Mouse (Mus musculus): ENCODE results near the gene Them7. TPM values are rescaled to one million over a fixed set of nuclear protein-coding genes. Genes with fewer than 3 reads are reported as not detected.

The Them7 gene
- polyA plus RNA-seq, 1 experiment from 2014 or later: 1.8 TPM

DNA sequence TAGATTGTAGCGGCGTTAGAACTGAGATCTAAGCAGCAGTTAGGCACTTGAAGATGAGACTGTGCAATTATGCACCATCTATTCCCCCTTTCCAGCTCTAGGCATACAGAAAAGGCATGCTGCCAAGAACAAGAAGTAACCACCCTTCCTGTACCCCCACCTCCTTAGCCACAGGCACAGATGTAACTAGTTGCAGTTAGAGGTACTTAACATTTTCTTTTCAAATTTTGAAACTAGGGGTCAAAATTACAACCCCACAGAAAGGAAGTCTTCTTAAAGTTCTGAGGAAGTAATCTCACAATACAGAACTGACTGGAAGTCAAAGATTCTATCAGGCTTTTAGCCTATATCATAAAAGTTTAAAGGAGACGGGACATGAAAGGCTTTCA lies 861 bp downstream of the Them7 start:
- Histone ChIP-seq H3K27me3 (ENCODE audit: control insufficient read depth, insufficient read depth, low read length) (no peaks in the 10 kb centered on the region), H3K4me1 (ENCODE audit: control insufficient read depth, insufficient read depth, low read length) (peaks cover 10% of the 10 kb centered on the region), H3K27ac (replicated peaks; ENCODE audit: low read depth, low read length) (no peak overlapping the region), H3K9ac (ENCODE audit: low read length) (no peak overlapping the region), H3K4me3 (ENCODE audit: low read depth, low read length) (no peak overlapping the region), H3K9me3 (ENCODE audit: control insufficient read depth, low read length) (no peaks in the 10 kb centered on the region), H3K36me3 (ENCODE audit: control insufficient read depth, insufficient read depth, low read length) (no peaks in the 10 kb centered on the region), H3K4me2 (ENCODE audit: low read depth, severe bottlenecking) (peak overlapping the region; percentile 70; the same call in 1 of the 2 replicates)
- ATAC-seq (ENCODE audit: insufficient number of reproducible peaks, low FRiP score, low TSS enrichment, low read depth) (no peak), DNase-seq (ENCODE audit: low spot score) (no peak)
- 35% methylated on average over 3 of the region's 3 CpGs for WGBS

DNA sequence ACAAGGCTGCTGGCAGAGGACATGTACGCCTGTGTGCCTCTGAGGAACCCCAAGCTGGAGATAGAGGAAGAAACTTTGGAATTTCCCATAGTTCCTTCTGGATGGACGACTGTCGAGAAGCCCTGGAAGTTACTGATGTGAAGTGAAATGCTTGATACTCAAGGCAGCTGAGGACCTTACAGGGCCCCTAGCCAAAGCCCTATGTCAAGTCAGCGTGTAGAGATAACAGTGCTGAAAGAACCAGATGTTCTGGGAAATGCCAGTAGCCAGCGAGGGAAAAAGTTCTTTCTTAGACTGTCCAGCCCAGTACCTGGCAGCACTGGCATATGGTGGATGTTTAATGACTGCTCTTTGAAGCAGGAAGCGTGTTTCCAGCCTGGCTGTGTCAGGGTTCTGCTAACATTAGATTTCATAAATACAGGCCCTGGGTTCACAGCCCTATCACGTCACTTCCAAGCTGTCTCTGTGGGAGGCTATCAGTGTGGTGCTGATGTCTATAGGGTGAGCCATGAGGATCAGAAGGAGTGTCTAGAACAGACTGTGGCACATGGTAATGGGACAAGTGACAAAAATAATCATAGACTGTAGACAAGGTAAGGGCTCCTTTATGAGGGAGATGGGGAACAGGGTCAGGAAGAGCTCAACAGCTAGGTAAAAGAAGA lies 2.3 kb downstream of the Them7 start:
- Histone ChIP-seq H3K27ac (replicated peaks; ENCODE audit: low read depth, low read length) (no peak overlapping the region), H3K36me3 (ENCODE audit: control insufficient read depth, insufficient read depth, low read length) (no peaks in the 10 kb centered on the region), H3K4me3 (ENCODE audit: low read depth, low read length) (no peak overlapping the region), H3K27me3 (ENCODE audit: control insufficient read depth, insufficient read depth, low read length) (no peaks in the 10 kb centered on the region), H3K9ac (ENCODE audit: low read length) (no peak overlapping the region), H3K9me3 (ENCODE audit: control insufficient read depth, low read length) (no peaks in the 10 kb centered on the region), H3K4me1 (ENCODE audit: control insufficient read depth, insufficient read depth, low read length) (peaks cover 10% of the 10 kb centered on the region), H3K4me2 (ENCODE audit: low read depth, severe bottlenecking) (no peak overlapping the region)
- no peak for ATAC-seq (ENCODE audit: insufficient number of reproducible peaks, low FRiP score, low TSS enrichment, low read depth)
- no peak for DNase-seq (ENCODE audit: low spot score)
- WGBS: 31% methylated on average over 7 of the region's 7 CpGs

DNA sequence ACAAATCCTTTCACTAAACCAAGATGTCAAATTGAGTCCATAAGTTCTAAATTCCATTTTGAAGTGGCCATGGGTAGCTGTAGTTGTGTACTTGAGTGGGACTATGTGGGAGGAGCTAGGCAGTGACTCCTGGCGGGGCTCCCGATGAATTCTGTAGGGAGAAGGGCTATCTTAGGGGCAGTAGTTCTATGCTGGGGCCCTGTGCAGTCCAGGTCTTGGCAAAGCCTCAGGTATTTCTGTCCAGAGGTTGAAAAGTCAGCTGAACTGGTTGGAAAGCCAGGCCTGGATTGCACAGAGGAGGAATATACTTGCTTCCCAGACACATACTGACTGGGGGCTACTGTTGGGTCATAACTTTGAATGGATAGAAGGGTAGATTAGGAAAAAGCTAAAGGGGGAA lies 4.3 kb downstream of the Them7 start:
- Histone ChIP-seq H3K9me3 (ENCODE audit: control insufficient read depth, low read length) (no peaks in the 10 kb centered on the region), H3K27me3 (ENCODE audit: control insufficient read depth, insufficient read depth, low read length) (no peaks in the 10 kb centered on the region), H3K9ac (ENCODE audit: low read length) (no peak overlapping the region), H3K4me3 (ENCODE audit: low read depth, low read length) (no peak overlapping the region), H3K36me3 (ENCODE audit: control insufficient read depth, insufficient read depth, low read length) (no peaks in the 10 kb centered on the region), H3K4me2 (ENCODE audit: low read depth, severe bottlenecking) (no peak overlapping the region), H3K27ac (replicated peaks; ENCODE audit: low read depth, low read length) (no peak overlapping the region), H3K4me1 (ENCODE audit: control insufficient read depth, insufficient read depth, low read length) (peaks cover 18% of the 10 kb centered on the region)
- no peak for DNase-seq (ENCODE audit: low spot score)
- no peak for ATAC-seq (ENCODE audit: insufficient number of reproducible peaks, low FRiP score, low TSS enrichment, low read depth)
- 75% methylated on average over 2 of the region's 2 CpGs for WGBS

DNA sequence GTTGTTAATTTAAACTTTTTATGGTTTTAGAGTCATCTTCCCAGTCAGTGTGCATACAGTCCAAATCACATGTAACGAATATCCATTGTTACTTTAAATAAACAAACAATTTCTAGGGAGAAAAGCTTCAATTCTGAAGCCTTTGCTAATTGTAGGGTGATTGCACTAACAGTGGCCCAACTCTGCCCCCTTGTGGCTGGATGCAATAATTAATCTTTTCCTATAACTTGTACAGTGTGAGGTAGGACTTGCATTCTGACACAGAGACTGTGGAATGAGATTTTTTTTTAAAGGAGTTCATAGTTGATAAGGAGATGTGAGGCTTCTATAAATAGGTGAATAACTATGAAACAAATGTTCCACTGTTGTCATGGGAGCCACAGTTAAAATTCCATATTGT lies 6.2 kb downstream of the Them7 start:
- 4% methylated on average over 1 of the region's 1 CpGs for WGBS
- ATAC-seq (ENCODE audit: insufficient number of reproducible peaks, low FRiP score, low TSS enrichment, low read depth) (no peak), DNase-seq (ENCODE audit: low spot score) (peak; percentile 85)
- no peak overlapping the region for H3K4me2 ChIP-seq (ENCODE audit: low read depth, severe bottlenecking)
- H3K4me3 ChIP-seq (ENCODE audit: low read depth, low read length): no peak overlapping the region
- H3K9me3 ChIP-seq (ENCODE audit: control insufficient read depth, low read length): no peaks in the 10 kb centered on the region
- H3K36me3 ChIP-seq (ENCODE audit: control insufficient read depth, insufficient read depth, low read length): no peaks in the 10 kb centered on the region
- H3K9ac ChIP-seq (ENCODE audit: low read length): no peak overlapping the region
- peaks cover 17% of the 10 kb centered on the region for H3K4me1 ChIP-seq (ENCODE audit: control insufficient read depth, insufficient read depth, low read length)
- H3K27ac ChIP-seq (replicated peaks; ENCODE audit: low read depth, low read length): no peak overlapping the region
- no peaks in the 10 kb centered on the region for H3K27me3 ChIP-seq (ENCODE audit: control insufficient read depth, insufficient read depth, low read length)

DNA sequence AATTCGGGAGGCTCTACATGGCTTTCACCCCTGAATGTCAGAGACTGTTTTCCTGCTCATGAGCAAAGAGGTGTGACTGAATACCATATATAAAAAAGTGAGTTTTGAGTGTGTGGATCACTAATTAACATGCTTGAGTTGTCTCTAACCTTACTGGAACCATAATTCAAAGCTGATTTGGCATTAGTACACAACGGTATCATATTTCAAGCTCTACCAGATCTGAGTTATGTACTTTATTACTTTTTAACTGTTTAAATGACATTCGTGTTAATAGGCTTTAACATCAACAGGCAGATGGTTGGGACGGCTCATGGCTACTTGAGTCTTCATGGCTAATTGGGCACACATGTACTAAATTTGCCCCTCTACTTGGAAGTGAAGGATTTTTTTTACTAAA lies 8.3 kb downstream of the Them7 start:
- DNase-seq (ENCODE audit: low spot score) (no peak), ATAC-seq (ENCODE audit: insufficient number of reproducible peaks, low FRiP score, low TSS enrichment, low read depth) (no peak)
- Histone ChIP-seq H3K9ac (ENCODE audit: low read length) (no peak overlapping the region), H3K27ac (replicated peaks; ENCODE audit: low read depth, low read length) (no peak overlapping the region), H3K4me2 (ENCODE audit: low read depth, severe bottlenecking) (no peak overlapping the region), H3K36me3 (ENCODE audit: control insufficient read depth, insufficient read depth, low read length) (no peaks in the 10 kb centered on the region), H3K27me3 (ENCODE audit: control insufficient read depth, insufficient read depth, low read length) (no peaks in the 10 kb centered on the region), H3K9me3 (ENCODE audit: control insufficient read depth, low read length) (no peaks in the 10 kb centered on the region), H3K4me1 (ENCODE audit: control insufficient read depth, insufficient read depth, low read length) (peaks cover 16% of the 10 kb centered on the region), H3K4me3 (ENCODE audit: low read depth, low read length) (no peak overlapping the region)
- WGBS: 20% methylated on average over 4 of the region's 4 CpGs

DNA sequence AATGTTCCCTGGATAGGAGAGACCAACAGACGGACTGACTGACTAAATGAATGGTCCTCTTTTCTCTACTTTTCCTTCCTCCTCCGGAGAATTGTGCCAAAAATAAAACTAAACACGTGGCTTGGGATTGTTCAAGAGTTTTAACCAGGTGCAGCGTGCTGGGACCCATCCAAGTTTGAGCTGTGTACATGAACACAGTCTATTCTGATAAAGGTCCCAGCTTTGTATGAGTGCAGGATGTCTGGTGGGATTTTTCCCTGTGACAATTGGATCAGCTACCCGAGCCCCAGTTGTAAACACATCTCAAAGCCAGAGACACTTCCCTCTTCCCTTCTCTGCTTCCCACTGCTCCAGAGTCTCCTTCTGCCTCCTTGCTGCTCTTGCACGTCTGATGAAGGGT lies 10.2 kb downstream of the Them7 start:
- Histone ChIP-seq H3K4me2 (ENCODE audit: low read depth, severe bottlenecking) (no peak overlapping the region), H3K9ac (ENCODE audit: low read length) (no peak overlapping the region), H3K4me1 (ENCODE audit: control insufficient read depth, insufficient read depth, low read length) (peaks cover 16% of the 10 kb centered on the region), H3K27me3 (ENCODE audit: control insufficient read depth, insufficient read depth, low read length) (no peaks in the 10 kb centered on the region), H3K4me3 (ENCODE audit: low read depth, low read length) (no peak overlapping the region), H3K27ac (replicated peaks; ENCODE audit: low read depth, low read length) (no peak overlapping the region), H3K9me3 (ENCODE audit: control insufficient read depth, low read length) (no peaks in the 10 kb centered on the region), H3K36me3 (ENCODE audit: control insufficient read depth, insufficient read depth, low read length) (no peaks in the 10 kb centered on the region)
- DNase-seq (ENCODE audit: low spot score) (no peak), ATAC-seq (ENCODE audit: insufficient number of reproducible peaks, low FRiP score, low TSS enrichment, low read depth) (no peak)
- 57% methylated on average over 6 of the region's 6 CpGs for WGBS

DNA sequence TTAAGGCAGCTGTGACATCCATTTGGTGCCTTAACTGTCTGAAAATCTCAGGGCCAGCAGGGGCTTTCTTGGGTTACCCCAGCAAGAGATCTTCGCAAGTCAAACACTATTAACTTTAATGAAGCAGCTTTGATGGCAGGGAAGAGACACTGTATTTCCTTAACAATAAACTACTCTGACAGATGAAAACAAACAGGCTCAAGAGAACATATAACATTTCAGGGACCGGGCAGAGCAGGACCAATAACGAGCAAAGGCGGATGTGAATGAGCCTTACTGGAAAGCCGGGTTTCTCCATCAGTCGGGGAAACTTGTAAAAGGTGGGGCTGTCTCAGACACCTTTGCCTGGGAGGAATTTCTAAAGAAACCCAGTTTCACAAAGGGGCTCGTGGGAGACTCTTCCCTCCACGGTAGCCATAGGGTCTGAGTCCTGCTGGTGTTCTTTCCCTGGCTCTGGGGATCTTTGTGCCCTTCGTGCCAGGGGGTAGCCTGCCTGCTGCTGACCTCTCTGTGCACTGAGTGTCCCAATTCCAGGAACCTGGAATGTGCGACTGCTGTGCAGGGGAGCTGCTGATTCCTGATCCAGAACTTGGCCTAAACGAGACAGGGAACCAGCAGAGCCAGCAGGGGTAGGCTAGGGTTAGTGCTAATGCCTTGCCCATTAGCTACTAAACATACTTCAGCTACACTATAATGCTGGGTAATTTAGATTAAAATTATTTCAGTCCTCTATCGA lies 11.4 kb downstream of the Them7 start:
- peaks cover 16% of the 10 kb centered on the region for H3K4me1 ChIP-seq (ENCODE audit: control insufficient read depth, insufficient read depth, low read length)
- H3K9me3 ChIP-seq (ENCODE audit: control insufficient read depth, low read length): no peaks in the 10 kb centered on the region
- 15% methylated on average over 12 of the region's 12 CpGs for WGBS
- H3K4me3 ChIP-seq (ENCODE audit: low read depth, low read length): no peak overlapping the region
- no peaks in the 10 kb centered on the region for H3K36me3 ChIP-seq (ENCODE audit: control insufficient read depth, insufficient read depth, low read length)
- no peaks in the 10 kb centered on the region for H3K27me3 ChIP-seq (ENCODE audit: control insufficient read depth, insufficient read depth, low read length)
- no peak overlapping the region for H3K27ac ChIP-seq (replicated peaks; ENCODE audit: low read depth, low read length)
- no peak for DNase-seq (ENCODE audit: low spot score)
- H3K9ac ChIP-seq (ENCODE audit: low read length): peak overlapping the region; percentile 12; the same call in 1 of the 2 replicates
- no peak for ATAC-seq (ENCODE audit: insufficient number of reproducible peaks, low FRiP score, low TSS enrichment, low read depth)
- H3K4me2 ChIP-seq (ENCODE audit: low read depth, severe bottlenecking): 0 out of 2 replicates have a peak overlapping the region, but pooled peaks have one; percentile 7

DNA sequence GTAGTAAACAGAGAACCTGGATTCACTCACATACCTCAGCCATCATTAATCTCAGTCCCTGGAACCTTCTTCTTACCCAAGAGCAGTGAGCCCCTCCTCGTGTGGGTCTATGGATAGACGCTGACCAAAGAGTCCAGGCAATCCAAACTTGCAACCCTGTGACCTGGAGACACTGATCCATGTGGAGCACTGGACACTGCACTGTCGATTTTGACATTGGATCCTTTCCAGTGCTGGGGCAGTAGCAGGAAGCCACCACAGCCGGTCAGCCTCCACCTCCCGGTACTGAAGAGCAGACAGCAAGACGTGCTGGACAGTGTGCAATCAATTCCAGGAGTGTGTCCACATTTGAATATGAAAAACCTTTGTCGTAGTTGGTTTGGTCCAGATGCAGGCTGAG lies 13.3 kb downstream of the Them7 start:
- no peak overlapping the region for H3K9ac ChIP-seq (ENCODE audit: low read length)
- 49% methylated on average over 7 of the region's 7 CpGs for WGBS
- no peak overlapping the region for H3K4me3 ChIP-seq (ENCODE audit: low read depth, low read length)
- H3K27ac ChIP-seq (replicated peaks; ENCODE audit: low read depth, low read length): no peak overlapping the region
- no peaks in the 10 kb centered on the region for H3K36me3 ChIP-seq (ENCODE audit: control insufficient read depth, insufficient read depth, low read length)
- peaks cover 10% of the 10 kb centered on the region for H3K4me1 ChIP-seq (ENCODE audit: control insufficient read depth, insufficient read depth, low read length)
- H3K27me3 ChIP-seq (ENCODE audit: control insufficient read depth, insufficient read depth, low read length): no peaks in the 10 kb centered on the region
- no peak for DNase-seq (ENCODE audit: low spot score)
- H3K4me2 ChIP-seq (ENCODE audit: low read depth, severe bottlenecking): no peak overlapping the region
- ATAC-seq (ENCODE audit: insufficient number of reproducible peaks, low FRiP score, low TSS enrichment, low read depth): no peak
- no peaks in the 10 kb centered on the region for H3K9me3 ChIP-seq (ENCODE audit: control insufficient read depth, low read length)
